Mouse (Mus musculus) heart, adult 18-20 months (tissue): ENCODE data around the gene Zmym2. TPM values are rescaled to one million over a fixed set of nuclear protein-coding genes. Genes with fewer than 3 reads are reported as not detected.
A peak's percentile ranks its signal among the peaks of the same experiment; 100 is the strongest.

ENCODE experiments used
- DNase-seq, 2 experiments: peaks; one replicate each; pipeline ENCODE4 v3.0.0; 2021 to 2022; ENCODE audit warnings: mixed read lengths in 1 of 2
- total RNA-seq, 2 experiments: library from RNA; stranded (reverse); gene quantifications; 2 replicates each; pipeline ENCODE4 v1.2.3; 2021

Gene Zmym2
- total RNA-seq, 2 experiments from 2014 or later, result 26.1 to 29.4 TPM

GRCm38 (mm10) chr14:56918532-56918931 is 32.1 kb downstream of the Zmym2 start:
- DNase-seq, result no peak

GRCm38 (mm10) chr14:56935481-56935880 is 49.0 kb downstream of the Zmym2 start:
- no peak for DNase-seq

DNA sequence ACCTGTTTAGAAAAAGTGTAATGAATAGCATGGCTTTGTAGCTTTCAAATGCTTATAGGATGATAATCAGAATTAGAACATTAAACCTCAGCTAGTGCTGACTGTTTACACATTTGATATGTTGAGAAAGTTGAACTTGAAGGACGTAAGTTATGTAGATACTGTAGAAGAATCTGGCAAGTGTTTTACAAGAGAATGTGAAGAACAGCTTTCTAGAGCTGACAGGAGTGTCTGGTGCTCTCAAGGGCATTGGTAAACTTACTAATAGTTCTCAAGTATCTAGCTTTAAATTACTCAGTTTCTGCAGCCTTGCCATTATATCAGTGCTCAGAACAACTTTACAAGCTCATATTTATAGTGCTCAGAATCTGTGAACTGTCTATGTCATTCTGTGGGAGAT is 53.5 kb downstream of the Zmym2 start:
- no peak for DNase-seq

DNA sequence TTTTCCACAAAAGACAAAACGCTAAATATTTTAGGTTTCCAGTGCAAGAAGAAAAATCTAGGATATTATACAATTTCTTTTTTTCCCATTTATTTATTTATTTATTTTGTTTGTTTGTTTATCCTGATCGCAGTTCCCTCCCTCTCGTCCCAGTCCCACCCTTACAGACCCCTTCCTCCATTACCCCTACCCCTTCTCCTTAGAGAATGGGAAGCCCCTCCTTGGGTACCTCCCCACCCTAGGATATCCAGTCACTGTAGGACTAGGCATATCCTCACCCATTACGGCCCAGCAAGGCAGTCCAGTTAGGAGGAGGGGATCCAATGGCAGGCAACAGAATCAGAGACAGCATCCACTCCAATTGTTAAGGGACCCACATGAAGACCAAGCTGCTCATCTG is 66.5 kb downstream of the Zmym2 start:
- no peak for DNase-seq

DNA sequence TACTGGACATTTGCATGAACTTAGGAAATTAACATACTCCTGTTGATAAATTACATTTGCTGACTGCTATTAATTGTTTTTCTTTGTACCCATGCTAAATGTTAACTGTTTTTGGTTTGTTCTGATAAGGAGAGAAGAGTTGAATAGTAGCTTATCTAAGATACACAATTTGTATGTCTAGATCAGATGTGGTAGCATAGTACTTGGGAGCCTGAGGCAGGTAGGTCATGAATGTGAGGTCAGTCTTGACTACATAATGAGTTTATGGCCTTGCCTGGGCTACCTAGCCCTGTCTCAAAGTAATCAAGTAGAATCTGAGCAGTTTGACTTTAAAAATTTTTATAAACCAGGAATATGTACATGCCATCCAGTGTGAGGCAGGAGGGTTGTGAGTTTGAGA is 67.9 kb downstream of the Zmym2 start:
- no peak for DNase-seq

DNA sequence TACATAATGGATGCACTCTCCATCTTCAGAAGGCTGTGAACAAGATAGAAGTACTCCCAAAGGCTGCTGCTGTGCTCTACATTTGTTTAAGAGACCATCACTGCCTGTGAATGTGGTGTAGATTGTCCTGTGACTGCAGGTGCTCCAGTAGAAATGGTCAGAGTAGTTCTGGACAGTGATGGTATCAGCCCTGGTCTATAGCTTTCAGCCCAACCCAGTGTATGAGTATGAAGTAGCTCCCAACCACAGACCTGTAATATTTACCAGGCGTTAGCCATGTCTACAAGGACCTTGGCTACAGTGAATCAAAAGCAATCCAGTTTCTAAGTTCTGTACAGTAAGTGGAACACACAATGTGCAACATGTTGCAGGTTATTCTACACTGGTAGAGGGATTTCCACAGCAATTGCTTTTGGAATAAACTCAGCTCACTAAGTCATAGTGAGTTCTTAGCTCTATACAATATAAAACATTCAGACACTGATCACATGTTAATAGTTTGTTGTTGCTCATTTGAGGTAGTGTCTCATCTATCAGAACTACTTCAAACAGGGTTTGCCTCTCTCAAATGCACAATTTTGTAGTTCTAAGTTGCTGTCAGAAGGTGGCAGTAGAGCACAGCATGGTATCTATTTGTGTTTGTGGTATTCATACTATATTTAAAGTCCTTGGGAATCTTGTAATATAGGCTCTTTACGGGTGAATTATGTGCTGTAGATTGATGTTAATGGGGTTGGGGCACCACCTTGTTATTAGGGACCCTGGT is 77.7 kb downstream of the Zmym2 start:
- DNase-seq, result peak; percentile 7 to 49

GRCm38 (mm10) chr14:56969653-56970052 is 83.2 kb downstream of the Zmym2 start:
- no peak for DNase-seq

- no peak for DNase-seq
Observed at GRCm38 (mm10) chr14:56970160-56970559, 83.7 kb downstream of the Zmym2 start.

DNA sequence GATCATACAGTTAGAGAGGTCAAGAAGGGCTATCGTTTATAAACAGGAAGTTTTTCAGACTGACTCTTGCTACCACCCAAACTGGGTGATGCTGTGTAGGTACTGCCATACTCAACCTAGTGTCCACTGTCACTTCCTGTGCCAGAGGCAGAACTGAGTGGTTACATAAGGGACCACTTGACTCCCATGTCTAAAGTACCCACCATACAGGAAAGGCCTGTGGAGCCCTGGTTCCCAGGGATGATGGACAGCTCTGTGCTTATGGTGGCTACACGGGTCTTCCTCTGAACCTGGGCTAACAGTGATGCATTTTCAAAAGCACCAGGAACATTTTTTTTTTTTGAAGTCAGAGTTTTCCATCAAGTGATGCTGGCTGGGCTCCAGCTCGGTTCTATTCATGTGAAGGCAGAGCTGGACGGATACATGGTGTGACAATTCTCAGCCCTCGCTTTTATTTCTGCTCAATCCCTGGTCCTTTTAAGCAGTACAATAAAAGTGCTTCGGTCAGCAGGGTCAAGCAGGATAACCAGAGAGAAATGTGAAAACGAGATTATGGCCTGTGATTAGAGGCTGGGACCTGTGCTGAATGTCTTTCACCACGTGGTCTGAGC is 91.7 kb downstream of the Zmym2 start:
- no peak for DNase-seq

DNA sequence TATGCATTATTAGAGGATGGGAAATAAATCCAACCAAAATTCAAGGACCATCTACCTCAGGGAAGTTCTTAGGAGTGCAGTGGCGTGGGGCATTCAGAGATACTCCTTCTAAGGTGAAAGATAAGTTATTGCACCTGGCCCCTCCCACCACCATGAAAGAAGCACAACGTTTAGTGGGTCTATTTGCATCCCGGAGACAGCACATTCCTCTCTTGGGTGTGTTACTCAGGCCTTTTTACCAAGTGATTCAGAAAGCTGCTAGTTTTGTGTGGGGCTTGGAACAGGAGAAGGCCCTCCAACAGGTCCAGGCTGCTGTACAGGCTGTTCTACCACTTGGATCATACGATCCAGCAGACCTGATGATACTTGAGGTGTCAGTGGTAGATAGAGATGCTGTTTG is 102.2 kb downstream of the Zmym2 start:
- DNase-seq, result no peak

Other genes with a start within 250 kb of the Zmym2 start
- 10 to 100 TPM; 27.0 to 29.0 TPM for gene Mphosph8, start 218.4 kb upstream of the Zmym2 start, total RNA-seq
- 10 to 100 TPM; 13.5 to 13.6 TPM for gene Pspc1, start 108.3 kb upstream of the Zmym2 start, total RNA-seq
- gene Zmym5, start 74.9 kb upstream of the Zmym2 start, total RNA-seq, result 10 to 100 TPM; 19.0 to 21.6 TPM
- gene Gja3, start 171.4 kb downstream of the Zmym2 start, total RNA-seq, result 10 to 100 TPM; 19.5 to 20.6 TPM
- under 1 TPM in 1 of 2 experiments, not detected in 1; 0.15 TPM for gene Gjb2, start 218.0 kb downstream of the Zmym2 start, total RNA-seq
- not detected for gene Gm4491, start 229.2 kb downstream of the Zmym2 start, total RNA-seq
- not detected for gene Gjb6, start 247.0 kb downstream of the Zmym2 start, total RNA-seq